Mouse (Mus musculus) induced T-regulatory cell, adult 2 months (primary cell): ENCODE measurements around the gene Olfr159.

Source experiments
- DNase-seq: peaks from one replicate; pipeline ENCODE4 v3.0.0-alpha.2; 2012; ENCODE audit warnings: low read depth

Olfr159 gene

DNA sequence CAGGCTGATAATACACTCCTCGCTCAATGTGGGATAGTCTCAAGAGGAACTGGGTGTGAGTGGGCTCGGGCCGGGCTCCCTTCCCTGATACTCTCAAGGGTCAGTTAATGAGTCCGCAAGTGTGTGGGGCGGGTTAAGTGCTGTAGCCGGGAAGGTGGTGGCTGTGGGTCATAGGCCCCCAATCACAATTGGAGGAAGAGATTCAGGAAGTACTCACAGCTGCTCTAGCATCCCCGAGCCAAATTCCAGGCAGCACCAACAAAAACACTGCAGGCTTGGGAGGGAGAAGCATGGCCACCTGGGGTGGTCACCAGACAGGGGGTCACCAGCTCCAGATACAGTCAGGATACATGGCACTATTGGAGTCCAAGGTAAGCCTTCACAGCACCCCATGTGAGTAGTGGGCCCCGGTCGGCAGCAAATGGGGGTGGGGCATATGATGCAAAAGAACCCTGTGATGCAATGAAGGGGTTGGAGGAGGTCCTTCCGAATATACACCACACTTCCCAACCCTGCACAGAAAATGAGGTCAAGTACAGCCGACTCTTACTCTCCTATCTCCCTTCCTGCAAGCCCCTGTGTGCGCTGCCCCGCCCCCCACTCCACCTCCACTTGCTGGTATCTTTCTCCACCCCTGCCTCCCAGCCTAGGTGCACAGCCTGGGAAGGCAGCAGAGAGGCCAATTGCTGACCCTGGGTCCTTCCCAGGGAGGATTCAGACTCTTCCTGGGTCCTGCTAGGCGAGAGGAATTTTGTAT lies 40.8 kb downstream of the Olfr159 start, which contains the start of gene Spaar:
Spaar (plus strand) TSS at position 241 of the 757 bp plus-strand sequence.
- no peak for DNase-seq

DNA sequence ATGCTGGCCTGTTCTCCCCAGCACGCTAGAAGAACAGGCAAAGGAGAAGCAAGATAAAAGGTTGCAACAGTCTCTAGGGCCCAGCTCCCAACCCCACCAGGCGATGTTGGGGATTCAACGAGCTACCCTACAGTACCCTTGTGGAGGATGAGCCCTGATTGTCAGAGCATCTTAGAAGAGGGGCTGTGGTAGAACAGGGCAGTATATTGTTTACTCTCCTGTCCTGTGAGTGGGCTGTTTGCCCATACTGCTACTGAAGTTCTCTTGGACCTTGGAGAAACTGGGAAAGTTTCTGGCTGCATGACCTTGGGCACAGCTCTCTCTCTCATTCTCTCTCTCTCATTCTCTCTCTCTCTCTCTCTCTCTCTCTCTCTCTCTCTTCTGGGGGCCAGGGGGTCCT lies 41.7 kb downstream of the Olfr159 start:
- no peak for DNase-seq

DNA sequence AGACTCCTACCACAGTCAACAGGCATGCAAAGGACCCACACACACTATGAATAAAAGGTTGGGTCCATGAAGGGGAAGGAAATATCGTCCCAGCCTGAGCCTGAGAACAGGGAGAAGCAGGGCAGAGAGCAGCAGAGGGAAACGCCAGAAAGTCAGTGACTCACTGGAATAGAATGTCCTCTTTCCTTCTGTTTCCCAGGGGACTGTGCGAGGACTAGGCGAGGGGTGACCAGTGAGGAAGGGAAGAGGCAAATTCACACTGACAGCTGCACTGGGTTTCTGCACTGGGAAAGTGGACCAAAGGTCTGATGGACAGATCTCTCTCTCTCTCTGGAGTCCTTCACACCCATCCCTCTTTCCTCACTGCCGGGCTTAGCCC lies 42.2 kb downstream of the Olfr159 start:
- no peak for DNase-seq

DNA sequence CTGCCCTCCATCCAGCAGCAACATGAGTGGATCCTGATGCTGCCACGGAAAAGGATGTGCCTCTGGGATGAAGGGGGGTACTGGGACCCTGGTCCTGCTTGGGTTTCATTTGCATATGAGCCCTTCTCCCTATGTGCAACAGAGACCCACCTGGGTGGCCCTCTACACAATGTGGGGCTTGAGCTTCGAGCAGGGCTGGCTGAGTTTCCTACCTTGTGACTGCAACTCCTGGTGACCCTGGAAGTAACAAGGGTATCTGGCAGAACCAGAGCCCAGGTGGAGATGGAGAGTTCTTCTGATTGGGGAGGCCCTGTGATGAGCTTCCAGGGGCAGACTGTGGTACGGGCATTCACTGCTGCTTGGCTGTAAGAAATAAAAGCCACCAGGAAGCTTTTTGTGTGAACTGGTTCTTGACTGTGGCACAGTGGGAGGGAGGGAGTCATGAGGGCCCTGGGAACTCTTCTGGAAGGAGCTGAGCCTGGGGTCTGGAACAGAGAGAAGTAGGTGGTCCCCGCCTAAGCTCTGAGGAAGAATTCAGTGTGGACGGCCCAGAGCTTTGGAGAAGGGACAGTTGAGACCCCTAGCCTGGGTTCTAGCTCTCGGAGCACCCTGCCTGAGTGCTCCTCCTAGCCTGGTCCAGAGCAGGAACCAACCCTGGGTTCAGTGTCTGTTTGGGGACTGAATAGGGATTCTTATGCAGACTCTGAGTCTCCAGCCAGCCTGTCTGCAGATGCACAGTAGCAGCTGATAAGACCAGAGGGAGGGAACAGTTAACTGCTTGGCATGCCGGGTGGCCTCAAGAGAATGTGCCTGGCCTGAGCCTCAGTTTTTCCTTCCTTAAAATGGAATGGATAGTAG lies 42.9 kb downstream of the Olfr159 start:
- no peak for DNase-seq

DNA sequence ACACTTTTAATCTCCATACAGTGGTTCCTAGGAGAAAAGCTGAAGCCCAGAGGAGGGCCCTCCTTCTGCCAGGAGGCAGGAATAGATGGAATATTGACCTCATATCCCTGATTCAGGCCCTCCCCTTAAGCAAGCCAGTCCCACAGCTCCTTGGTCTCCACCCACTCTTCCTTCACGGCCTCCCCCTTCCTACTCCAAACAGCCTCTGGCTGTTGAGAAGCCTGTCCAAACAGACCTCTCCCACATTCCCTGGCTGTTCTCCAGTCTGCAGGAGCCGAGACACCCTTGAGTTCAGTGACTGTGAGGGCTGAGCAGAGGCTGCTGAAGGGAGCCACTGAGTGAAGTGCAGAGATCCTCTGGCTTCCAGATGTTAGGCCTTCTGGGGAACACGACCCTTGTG lies 43.8 kb downstream of the Olfr159 start, which contains the start of gene Hrct1:
Hrct1 (plus strand) TSS at position 194 of the 400 bp plus-strand sequence.
- DNase-seq: no peak

DNA sequence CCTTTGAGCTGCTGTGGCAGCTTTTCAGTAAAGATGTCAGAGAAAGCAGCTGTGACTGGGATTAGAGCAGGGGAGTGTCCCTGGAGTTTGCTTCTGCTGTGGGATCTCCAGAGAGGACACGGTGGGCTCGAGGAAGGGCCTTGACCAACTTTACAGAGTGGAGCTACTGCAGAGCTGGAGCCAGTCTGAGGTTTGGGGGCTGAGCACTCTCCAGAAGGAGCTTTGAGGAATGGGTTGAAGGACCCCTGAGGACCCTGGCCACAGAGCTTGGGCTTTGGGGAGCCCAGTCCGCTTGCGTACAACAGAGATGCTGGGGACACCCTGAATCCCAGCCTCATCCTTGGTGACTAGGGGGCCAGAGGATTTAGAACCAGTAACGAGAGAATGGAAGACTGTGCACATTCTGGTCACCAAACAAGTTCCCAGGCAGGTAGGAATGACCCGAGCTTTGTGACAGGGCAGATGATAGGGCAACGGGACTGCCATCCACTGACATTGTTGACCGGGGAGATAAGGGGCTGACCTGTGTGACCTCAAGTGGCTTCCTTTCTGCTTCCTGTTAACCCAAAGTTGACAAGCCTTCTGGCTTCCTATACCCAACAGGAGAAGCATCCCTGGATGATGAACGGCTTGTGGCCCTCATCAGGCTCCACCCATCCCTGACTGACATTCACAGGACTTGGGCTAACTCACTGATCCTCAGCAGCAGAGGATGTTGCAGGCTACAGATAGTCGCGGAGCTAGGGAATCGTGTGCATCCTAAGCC lies 44.4 kb downstream of the Olfr159 start:
- DNase-seq: no peak

DNA sequence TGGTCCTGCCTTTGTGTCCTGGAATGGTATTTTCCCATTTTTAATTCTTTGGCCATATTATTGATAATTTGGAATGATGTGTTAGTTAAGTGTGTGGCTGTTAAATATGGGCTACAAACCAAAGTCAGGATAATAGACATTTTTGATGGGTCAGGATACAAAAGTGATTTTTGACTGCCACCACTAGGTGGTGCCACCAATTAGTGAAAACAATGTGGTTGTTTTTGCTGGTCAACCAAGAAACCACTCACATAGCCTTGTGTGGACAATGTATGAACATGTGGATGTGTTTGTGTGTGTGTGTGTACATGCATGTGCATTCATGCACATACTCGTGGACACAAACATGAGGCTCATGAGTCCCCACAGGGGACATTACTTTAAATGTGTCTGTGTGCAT lies 46.0 kb downstream of the Olfr159 start:
- peak; percentile 43 for DNase-seq

- DNase-seq: no peak
Measured at GRCm38 (mm10) chr4:43722191-43722590, 48.6 kb downstream of the Olfr159 start.

DNA sequence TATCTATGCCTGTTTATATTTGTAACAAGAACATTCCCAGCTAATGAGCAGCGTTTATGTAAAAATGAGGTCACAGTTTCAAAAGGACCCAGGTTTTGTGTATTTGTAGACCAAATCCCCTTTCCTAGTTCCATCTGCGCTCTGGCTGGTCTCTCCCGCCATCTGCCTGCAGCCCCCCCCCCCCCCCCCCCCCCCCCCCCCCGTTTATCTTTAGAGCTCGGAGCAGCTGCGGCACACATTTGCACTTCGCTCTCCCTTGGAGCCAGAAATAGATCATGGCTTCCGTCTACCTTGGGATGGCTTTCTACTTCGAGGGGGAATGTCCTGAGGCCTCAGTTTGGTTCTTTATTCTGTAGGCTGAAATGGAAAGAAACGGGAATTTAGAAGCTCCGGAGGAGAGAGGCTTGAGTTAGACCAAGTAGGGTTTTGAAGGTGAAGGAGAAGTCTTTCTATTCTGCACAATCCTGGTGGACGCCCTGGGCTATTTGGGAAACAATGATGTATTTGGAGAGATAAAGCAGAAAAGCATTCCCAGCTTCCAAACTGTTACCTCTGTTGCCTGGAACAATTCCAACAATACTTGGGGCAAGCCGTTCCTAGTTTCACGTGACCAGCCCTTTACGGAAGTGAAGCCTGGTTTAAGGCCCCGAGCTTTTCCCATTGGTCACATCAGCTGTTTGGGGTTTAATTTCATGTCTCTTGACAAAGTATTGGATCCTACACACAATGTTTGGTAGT lies 50.1 kb downstream of the Olfr159 start:
- no peak for DNase-seq
